Mouse (Mus musculus) adrenal gland, adult 2 months (tissue): Measurements from ENCODE around the gene Prdm2. TPM values are rescaled to one million over a fixed set of nuclear protein-coding genes. Genes with fewer than 3 reads are reported as not detected.

Experiments used
- DNase-seq: peaks from one replicate; pipeline ENCODE4 v3.0.0; 2021
- polyA plus RNA-seq: library from polyadenylated mRNA; depleted of rRNA; stranded (reverse); fragments of >200 nt; gene quantifications from 2 replicates; pipeline ENCODE4 v1.2.3, GENCODE M21; 2012
- total RNA-seq, 2 experiments: library from RNA; stranded (reverse); gene quantifications; 2 replicates each; pipeline ENCODE4 v1.2.3; 2021

Prdm2 gene
- total and polyA plus RNA-seq, 3 experiments: 9.4 to 38.7 (median 22.3) TPM

DNA sequence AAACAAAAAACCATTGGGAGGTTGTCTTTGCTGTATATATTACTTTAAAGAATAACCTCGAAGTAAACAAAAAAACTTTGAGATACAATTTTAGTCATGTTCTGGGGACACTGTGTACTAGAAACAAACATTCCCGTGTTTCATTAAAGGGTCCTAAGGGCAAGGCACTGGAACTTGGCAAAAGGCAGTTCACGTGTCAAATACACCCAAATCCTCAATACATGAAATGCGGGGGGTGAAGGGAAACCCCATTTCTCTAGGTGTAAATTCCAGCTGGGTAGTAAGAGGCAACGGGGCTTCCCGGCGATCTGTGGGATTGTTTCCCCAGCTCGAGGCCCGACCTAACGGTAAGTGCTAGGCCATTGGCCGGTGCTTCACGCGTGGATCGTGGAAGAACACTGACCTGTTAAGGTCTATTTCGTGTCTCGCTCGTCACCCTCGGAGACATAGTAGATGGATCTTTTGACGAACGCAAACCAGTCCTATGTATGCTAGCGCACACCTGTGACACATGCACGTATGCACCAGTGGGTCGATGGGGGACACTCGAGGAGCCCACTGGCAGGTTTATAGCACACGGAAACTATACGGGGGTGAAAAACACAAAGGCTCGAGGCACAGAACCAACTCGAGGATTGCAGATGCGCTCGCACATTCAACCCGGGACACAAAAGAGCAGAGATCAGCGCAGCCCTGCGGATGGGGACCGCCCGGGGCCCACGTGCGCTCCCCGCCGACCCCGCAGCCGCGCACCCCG is 1.0 kb downstream of the Prdm2 start:
- DNase-seq: peak; percentile 50

DNA sequence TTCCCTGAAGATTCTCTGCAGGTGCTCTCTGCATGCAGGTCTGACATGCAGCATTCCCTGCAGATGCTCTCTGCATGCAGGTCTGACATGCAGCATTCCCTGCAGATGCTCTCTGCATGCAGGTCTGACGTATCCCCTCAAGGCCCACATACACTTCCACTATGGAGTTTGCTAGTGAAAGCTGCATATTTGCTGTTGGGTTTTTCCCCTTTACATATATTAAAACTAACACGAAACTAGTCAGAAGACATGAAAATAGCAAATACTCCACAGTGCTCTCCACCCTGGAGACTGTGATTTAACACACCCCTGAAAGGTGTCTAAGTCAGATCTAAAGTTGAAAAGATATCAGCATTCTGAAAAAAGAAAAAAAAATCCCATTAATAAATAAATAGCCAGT is 2.8 kb downstream of the Prdm2 start:
- no peak for DNase-seq

DNA sequence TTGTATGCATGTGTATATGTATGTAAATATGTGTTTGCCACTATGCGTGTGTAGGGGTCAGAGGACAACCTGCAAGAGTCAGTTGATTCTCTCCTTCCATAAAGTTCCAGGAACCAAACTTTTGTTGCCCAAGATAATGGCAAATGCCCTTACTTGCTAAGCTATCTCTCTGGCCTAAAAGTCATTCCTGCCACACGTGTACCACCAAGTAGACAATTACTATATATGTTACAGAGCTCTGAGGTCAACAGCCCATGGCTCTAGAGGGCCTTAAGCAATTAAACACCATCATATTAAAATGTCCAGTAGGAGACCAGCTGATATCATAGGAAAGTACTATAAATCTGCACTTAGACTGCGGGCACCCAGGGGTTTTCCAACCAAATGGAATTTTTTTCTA is 10.1 kb downstream of the Prdm2 start:
- DNase-seq: no peak

DNA sequence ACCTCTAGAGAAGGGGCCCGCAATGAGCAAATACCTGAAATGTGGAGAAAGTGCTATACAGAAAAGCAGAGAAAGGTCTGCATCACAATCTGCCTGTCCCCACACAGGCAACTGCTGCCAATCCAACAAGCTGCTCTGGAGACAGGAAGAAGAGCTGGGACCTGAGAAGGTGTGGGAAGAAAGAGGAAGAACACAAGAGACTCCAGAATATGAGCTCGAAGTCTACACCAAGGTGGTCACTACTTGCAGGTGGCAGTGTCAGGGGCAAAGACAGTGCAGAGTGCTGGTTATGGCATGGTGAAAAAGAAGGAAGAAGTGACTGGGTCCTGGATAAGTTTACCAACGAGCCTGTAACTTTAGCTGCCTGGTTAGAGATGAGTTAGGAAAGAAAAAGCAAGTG is 14.4 kb downstream of the Prdm2 start:
- DNase-seq: no peak

DNA sequence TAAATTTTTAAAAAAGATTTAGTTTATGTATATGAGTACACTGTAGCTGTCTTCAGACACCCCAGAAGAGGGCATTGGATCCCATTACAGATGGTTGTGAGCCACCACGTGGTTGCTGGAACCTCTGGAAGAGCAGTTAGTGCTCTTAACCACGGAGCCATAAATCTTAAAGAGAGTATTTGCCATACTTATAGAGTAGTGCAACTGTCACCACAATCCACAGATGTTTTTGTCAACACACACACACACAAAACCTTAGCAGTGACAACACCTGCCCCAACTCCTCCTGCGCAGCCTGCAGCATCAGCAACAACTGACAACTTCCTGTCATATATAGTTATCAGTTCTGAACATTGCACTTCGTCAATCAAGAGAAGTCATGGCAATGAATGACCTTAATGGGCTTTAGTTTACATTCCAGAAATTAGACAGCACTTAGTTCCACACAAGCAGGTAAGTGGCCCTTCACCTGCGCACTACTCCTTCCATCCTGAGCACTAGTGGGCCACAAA is 14.9 kb downstream of the Prdm2 start:
- no peak for DNase-seq

DNA sequence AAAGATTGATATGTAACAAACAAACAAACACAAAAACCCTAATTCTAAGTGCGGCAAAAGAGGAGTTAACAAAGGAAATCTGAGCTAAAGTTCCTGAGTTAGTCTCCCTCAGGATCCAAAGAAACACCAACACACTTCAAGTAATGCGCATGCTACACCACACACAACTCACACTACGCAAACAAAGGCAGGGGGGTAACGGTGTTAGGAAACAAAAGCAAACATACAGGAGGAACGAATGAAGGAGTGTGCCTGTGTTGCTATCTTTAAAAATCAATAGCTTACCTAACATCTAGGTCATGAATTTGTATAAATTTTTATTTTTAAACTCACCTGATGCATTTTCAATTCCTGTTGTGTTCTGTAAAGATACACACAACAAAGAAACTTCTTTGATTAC is 18.5 kb downstream of the Prdm2 start:
- DNase-seq: no peak

DNA sequence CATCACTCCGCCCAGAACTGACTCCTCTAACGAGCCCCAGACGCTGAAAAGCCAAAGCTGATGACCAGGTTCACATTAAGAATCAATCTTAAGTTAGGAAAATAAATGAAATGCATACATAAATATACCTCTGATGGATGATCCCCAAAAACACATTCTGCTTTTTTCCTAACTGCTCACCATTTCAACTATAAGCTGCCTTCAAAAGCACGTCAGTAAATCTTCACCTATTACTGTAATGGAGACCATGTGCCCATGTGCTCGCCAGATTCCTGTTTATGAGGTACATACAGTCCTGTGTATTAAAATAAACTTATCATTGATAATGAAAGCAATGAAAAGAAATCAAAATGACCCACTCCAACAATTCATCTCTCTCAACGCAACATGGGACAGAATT is 19.6 kb downstream of the Prdm2 start:
- DNase-seq: no peak

DNA sequence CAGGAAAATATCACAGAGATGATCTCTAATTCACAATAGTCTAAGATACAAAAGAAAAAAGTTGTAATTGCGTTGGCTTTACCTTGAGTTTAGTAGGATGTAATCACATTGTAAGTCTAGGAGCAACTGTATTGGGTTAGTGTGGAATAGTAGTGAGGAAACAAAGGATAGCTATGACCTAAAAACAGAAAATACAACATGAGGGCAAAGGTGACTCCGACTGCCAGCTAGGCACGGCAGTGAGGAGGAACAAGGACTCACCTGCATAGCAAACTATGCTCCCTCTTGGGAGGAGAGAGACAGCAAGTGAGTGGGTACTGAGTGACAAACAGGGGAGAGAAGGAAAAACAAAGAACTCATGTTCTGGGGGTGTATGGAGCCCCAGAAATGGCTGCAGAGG is 21.0 kb downstream of the Prdm2 start:
- no peak for DNase-seq

DNA sequence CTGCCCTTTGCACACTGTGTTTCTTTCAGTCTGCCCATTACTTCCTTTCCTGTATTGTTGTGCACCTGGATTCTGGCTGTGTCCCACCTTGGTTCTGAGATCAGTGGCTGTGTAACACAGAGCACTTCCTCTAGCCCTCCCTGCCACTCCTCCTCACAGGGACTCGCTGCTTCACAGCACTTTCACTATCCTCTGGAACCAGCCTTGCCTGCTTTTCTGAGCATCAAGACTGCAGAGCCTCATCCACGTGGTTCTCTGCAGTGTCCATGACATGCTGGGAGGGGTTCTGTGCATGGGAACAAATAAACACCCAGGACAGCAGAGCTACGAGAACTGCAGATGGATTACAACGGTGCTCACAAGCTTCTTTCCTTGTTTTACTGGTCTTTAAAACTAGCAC is 22.1 kb downstream of the Prdm2 start:
- no peak for DNase-seq

DNA sequence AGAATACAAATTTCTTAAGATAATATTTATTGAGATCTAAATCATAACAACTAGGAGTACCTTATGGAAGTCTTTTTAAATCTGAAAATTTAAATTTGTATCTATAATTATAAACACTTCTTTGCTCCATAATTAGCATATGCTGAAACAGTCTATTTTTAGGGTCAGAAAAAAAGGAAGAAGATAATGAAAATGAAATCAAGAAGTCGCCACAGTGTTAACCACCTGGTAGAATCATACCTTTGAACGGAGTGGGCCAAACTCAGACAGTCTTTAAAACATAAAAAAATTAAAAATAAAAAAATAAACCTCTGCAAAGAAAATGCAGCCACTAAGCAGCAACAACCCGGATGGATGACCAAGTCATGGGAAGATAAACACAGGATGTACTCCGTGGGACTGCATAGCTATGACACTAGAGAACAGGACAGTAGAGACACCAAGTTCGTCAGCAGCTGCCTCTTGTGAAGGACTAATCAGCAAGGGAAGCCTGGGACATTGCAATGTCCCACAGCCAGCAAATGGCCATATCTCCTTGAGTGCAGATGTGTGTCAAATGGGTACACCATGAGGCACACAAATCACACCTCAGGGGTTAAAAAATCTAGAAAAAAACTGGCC is 24.1 kb downstream of the Prdm2 start:
- no peak for DNase-seq

DNA sequence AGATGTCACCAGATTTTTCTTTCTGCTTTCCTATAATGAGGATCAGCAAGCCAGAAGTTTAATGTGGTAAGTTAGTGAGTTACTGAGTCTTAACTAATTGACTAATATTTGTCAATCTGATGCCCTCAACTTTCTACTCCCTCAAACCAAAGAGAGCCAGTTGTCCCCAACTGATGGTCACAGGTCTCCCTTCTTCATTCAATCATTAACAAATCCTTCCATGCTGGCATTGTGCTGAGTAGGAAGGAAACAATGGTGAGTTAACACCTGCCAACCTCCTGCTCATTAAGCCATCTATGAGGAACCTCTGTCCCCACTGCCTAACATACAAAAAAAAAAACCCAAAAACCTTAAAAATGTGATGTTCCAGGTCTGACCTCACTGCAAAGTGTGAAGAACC is 26.7 kb downstream of the Prdm2 start:
- DNase-seq: no peak

DNA sequence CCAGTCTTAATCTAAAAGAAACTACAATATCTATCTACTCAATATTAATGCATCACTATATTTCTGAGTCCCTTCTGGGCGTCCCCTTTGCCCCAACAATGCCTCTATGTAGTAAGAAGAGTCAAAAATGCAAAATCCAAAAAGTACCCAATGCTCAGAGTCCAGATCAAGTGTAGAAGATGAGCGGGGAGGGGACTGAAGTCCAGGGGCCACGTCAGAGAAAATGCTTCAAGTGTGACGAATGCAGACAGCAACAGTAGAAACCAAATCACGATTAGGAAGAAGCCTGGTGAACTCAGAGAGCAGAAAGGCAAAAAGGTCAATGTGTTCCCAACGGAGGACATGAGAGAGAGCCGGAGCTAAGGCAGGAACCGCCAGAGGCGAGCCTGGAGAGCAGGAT is 27.3 kb downstream of the Prdm2 start:
- DNase-seq: no peak

DNA sequence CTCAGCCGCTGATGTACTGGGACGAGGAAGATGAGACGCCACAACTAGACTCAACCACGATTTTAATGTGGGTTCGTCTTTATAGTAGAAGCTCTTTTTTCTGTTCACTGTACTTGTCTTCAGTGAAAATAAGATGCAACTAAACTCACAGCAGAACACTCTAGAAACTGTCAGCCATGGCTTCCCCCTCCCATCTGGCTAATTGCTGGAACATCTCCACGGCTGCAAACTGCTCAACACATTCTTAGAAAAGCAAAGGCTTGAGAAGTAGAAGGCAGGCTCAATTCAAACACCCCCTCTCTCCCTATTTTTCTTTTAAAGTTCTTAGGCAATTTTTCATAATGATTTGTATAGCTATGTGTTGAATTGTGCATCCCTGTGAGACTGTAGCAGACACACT is 29.7 kb downstream of the Prdm2 start:
- DNase-seq: no peak

DNA sequence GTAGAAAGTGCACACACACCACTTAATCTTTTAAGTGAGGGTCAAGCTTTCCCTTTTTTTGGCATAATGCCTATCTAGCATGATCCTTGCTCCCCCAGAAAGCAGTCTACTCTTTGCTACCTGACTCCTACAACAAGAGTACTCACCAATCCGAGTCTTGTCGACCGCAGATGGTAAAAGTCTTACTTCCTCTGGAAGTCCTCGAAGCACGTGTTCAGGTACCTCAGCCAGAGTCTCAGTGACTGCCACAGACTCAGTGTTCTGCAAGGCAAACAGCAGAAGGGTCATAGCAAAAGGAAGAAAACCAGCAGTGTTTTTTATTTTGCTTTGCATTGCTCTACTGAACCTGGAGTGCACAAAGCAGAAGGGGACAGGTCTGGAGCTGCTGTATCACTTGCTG is 32.1 kb downstream of the Prdm2 start:
- no peak for DNase-seq

DNA sequence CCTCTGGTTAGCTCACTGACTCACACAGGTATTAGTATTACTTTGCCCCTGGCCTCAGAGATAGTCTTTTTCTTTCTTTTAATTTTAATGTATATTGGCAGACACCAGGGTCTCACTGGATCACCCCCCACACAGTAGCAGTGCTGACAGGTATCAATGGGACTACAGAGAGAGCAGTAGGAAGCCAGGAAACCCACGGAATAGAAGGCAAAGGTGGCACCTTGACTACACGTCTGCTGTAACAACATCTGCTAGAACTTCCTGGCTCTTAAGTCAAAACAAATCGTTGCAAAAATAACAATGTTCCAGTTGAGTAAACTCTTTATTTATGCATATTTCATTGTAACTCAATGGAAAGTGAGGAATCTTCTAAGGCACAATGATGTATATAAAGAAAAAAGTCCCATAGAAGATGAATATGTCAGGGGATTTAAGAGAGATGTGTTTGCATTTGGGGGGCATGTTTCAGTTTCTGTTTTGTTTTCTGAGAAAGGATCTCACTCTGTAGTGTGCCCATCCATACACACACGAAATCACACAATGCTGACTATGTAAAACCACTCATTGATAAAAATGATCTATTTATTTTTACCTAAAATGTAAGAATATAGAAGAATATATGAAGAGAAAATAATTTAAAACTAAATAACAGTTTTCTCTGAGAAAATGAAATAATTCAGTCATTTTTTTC is 41.0 kb downstream of the Prdm2 start:
- no peak for DNase-seq

DNA sequence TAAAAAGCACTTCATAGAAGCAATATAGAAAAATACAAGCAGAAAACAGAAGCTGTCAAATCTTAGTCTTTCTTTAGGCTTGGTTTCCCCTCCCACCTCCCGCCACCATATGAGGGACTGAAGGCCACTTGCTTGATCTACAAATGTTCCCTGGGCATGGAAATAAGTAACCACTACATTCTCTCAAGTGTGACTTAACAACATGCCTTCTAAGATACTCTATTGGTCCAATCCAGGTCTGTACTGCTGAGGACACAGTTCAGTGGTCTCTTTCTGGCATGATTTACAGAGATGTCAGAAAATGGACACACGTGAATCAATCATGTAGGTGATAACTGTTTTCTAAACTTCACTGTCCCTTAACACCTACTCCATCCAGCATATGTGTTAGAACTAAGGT is 42.5 kb downstream of the Prdm2 start:
- DNase-seq: no peak

DNA sequence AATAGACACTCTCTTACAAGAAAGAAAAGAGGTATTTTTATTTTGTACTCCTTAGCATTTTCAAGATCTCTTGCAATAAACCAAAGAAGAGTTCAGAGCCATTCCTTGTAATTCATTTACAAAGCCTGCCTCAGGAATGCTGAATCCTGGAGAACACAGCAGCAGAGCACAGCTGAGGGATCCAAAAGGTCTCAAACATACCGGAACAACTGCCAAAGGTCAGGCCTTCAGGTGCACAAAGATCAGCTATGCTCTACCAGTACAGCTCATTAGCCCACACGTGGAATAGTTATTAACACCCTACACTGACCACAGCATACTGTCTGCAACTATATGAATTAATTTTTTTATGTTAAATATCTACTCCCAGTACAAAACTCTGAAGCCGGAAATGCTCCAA is 44.7 kb downstream of the Prdm2 start:
- no peak for DNase-seq

DNA sequence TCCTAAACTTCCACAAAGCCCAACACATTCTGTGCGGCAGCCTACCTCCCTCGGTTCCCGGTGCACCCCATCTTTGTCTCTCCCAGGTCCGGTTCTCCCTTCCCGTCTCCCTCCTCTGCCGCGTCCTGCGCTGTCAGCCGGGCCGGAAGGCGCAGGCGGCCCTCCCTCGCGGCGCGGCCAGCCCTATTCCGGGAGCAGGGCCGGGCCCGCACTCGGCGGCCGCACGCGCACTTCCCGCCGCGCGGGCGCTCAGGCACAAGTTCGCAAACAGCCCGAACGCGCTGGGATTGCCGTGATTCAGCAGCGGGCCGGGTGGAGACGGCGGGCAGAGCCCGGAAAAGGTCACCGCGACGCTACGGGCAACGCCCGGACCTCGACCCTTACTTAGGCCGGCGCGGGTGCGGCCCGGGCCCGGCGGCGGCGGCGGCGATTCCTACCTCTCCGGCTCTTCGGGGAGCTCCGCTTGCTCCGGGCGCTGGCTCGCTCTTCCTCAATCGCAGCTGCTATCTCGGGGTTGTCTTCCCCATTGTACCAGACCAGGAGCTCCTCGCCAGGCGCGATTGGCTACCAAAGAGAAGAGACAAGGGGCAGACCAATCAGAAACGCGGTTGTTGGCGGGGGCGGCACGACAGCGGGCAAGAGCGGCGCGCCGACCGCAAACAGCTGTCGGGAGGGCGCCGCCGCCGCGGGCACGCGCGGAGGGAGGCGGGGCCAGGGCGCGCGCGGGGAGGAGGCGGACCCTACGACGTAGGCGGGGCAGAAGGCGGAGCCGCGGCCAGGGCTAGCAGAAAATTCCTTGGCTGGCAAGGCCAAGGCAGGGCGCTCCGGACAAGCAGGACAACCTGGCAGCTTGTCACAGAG is 50.9 kb downstream of the Prdm2 start:
- DNase-seq: peak; percentile 100

DNA sequence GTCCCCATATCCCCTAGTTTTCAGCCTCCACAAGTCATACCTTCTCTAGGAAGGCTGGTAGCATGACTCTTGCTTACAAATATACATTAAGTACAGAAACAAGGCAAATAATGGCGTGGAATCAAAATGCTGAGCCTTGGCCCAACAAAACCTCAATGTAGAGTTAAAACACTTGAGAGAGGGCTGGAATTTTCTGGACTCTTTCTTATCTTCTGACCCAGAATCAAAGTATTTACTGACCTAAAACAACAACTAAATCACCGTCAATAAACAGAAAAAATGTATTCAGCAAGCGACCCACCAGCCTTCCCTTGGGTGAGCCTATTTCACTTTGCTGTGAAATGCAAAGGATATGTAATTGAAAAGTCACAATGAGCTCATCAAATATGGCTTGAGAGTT is 52.0 kb downstream of the Prdm2 start:
- no peak for DNase-seq

DNA sequence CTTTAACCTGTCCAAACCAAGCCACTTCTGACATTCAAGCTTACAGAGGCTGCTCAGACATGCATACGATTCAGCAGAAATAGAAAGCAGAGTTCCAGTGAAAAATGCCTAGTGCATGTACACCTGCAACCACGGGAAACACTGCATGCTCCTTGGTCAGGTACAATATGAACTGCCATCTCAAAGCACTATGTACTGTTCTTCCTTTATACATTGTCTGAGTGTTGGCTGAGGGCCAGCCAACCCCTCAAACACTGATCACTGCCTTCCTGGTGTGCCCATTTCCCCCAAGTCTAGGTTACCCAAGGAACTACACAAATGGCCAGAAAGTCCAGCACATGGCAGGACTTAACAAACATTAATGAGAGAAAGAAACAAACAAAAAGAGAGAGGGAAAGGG is 53.5 kb downstream of the Prdm2 start:
- no peak for DNase-seq

DNA sequence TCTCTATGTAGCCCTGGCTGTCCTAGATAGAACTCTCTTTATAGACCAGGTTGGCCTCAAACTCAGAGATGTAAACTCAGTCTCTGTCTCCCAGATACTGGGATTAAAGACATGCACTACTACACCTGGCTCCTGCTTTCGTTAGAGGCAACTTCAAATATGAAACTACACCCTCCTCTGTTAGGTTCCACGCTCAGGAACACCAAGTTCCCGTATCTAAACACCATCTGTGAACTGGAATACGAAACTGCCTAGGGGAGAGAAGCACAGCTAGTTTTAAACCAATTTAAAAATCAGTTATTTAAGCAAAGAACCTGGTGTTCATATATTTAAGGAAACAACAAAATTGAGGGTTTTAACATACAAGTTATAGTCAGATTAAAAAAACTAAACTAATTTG is 56.9 kb downstream of the Prdm2 start:
- no peak for DNase-seq

DNA sequence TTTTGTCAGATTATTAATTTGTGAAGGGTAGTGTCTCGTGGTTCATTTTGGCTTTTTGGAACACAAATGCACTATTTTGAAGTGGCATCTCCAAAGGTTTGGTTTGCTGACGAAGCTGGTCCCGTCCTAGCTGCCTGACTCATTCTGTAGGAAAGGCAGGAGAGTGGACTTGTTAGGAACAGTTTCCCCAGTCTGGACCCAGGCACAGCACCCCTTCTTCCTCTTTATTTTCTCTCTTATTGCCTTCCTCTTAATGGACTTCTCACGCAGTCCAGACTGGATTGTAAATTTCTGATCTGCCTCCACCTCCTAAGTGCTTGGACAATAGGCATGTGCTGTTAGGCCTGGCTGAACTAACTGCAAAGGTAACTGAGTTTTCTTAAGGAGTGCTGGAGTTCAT is 57.8 kb downstream of the Prdm2 start:
- DNase-seq: no peak
